Mouse (Mus musculus): ENCODE results near the gene Rapgef1. TPM values are rescaled to one million over a fixed set of nuclear protein-coding genes. Genes with fewer than 3 reads are reported as not detected.
A peak's percentile ranks its signal among the peaks of the same experiment; 100 is the strongest.

The Rapgef1 gene
- polyA plus RNA-seq, 1 experiment from 2014 or later = 23.5 TPM

DNA sequence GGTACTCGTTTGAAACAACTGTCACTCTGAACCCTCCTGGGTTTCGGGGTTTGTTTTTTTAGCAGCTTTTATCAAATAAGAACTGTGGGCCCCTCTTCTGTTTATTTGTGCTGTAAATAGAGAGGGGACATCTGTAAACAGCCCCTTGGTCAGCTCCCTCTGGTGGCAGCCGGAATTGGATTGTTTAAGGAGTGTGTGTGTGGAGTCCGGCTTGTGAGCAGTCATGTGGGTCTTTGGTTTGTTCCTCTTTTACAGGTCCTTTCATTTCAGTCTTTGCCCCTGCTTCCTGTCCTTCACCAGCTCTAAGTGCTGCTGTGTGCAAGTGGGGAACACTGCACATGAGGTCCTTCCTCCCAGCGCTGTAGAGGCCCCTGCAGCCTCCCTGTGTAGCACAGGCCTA lies 119.8 kb downstream of the Rapgef1 start:
- ATAC-seq (ENCODE audit: insufficient read depth, low FRiP score, low TSS enrichment) (no peak), DNase-seq (ENCODE audit: low spot score) (no peak)
- no peaks in the 10 kb centered on the region for H3K4me1 ChIP-seq (ENCODE audit: control insufficient read depth, insufficient read depth, low read length)
- H3K4me2 ChIP-seq (ENCODE audit: low read depth) = no peak overlapping the region
- no peak overlapping the region for H3K4me3 ChIP-seq (ENCODE audit: low read depth, low read length)
- no peaks in the 10 kb centered on the region for H3K9me3 ChIP-seq (ENCODE audit: control insufficient read depth, low read length)
- H3K36me3 ChIP-seq (ENCODE audit: control insufficient read depth, insufficient read depth, low read length) = peaks cover 7% of the 10 kb centered on the region
- 74% methylated on average over 5 of the region's 5 CpGs for WGBS
- H3K27me3 ChIP-seq (ENCODE audit: control insufficient read depth, insufficient read depth, low read length) = no peaks in the 10 kb centered on the region
- H3K9ac ChIP-seq (ENCODE audit: low read length) = no peak overlapping the region
- no peak overlapping the region for H3K27ac ChIP-seq (ENCODE audit: low read depth, low read length)

DNA sequence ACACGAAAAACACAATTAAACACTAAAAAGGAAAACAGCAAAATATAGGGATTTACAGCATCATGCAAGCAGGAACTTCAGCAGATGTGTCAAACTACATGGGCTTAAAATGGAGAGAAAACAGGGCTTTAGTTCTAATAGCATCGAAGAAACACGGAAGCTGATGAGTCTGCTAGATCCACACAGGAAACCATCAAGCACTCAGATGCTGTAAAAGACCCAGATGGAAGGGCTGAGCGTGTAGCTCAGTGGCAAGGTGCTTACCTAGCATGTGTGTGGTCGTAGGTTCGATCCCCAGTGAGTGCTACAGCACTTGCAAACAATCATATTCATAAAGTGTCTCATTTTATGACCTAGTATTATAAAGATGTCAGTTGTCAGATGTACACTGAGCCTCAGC lies 121.7 kb downstream of the Rapgef1 start:
- ATAC-seq (ENCODE audit: insufficient read depth, low FRiP score, low TSS enrichment) (no peak), DNase-seq (ENCODE audit: low spot score) (no peak)
- WGBS = 90% methylated on average over 6 of the region's 6 CpGs
- Histone ChIP-seq H3K27ac (ENCODE audit: low read depth, low read length) (no peak overlapping the region), H3K4me1 (ENCODE audit: control insufficient read depth, insufficient read depth, low read length) (no peaks in the 10 kb centered on the region), H3K4me3 (ENCODE audit: low read depth, low read length) (no peak overlapping the region), H3K36me3 (ENCODE audit: control insufficient read depth, insufficient read depth, low read length) (peaks cover 5% of the 10 kb centered on the region), H3K9me3 (ENCODE audit: control insufficient read depth, low read length) (no peaks in the 10 kb centered on the region), H3K9ac (ENCODE audit: low read length) (no peak overlapping the region), H3K4me2 (ENCODE audit: low read depth) (no peak overlapping the region), H3K27me3 (ENCODE audit: control insufficient read depth, insufficient read depth, low read length) (peaks cover 3% of the 10 kb centered on the region; the same call in 1 of the 2 replicates)

DNA sequence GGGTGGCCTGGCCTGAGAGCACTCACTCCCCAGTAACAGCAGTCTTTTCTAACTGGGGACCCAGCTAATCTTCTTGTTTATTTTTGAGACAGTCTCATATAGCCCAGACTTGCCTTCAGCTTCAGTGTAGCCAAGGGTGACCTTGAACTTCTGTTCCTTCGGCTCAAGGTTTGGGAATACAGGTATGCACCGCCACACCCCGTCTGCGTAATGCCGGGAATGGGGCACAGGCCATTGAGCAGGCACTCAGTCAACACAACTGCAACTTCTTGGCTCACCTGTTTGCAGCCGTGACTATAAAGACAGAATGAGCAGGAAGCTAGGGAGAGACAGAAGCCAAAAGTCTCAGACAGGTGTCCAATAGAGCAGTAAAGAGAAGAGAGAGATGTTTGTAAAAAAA lies 124.7 kb downstream of the Rapgef1 start:
- WGBS = 95% methylated on average over 6 of the region's 6 CpGs
- peaks cover 18% of the 10 kb centered on the region for H3K27me3 ChIP-seq (ENCODE audit: control insufficient read depth, insufficient read depth, low read length)
- no peaks in the 10 kb centered on the region for H3K9me3 ChIP-seq (ENCODE audit: control insufficient read depth, low read length)
- DNase-seq (ENCODE audit: low spot score) (no peak), ATAC-seq (ENCODE audit: insufficient read depth, low FRiP score, low TSS enrichment) (no peak)
- no peak overlapping the region for H3K4me2 ChIP-seq (ENCODE audit: low read depth)
- no peak overlapping the region for H3K9ac ChIP-seq (ENCODE audit: low read length)
- no peak overlapping the region for H3K4me3 ChIP-seq (ENCODE audit: low read depth, low read length)
- no peaks in the 10 kb centered on the region; the same call in none of the 2 replicates for H3K36me3 ChIP-seq (ENCODE audit: control insufficient read depth, insufficient read depth, low read length)
- no peak overlapping the region for H3K27ac ChIP-seq (ENCODE audit: low read depth, low read length)
- H3K4me1 ChIP-seq (ENCODE audit: control insufficient read depth, insufficient read depth, low read length) = peaks cover 4% of the 10 kb centered on the region; the same call in 1 of the 2 replicates

DNA sequence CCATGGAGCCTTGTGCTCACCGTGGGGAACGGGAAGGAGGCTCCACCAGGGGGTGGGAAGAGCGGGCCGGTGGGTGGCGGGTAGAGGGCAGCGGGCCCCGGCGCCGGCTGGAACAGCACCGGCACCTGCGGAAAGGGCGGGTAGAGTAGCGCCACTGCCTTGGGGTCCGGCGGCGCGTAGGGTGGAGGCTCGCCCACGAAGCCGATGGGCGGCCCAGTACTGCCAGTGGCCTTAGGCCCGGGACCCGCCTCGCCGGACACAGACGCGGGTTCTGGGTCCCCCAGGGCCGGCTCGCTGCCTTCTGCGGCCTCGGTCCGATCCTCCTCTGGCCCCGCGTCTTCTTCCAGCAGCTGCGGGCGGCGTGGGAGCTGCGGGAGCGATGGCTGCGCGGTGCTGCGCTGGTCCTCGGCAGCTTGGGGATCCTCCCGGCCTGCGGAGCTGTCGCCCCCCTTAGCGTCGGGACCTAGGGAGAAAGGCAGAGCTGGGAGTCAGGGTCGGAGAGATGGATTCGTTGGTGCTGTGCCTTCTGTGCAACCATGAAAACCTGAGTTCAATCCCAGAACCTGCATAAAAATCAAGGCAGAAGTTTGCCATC lies 127.8 kb downstream of the Rapgef1 start:
- Histone ChIP-seq H3K27ac (ENCODE audit: low read depth, low read length) (no peak overlapping the region), H3K4me1 (ENCODE audit: control insufficient read depth, insufficient read depth, low read length) (peaks cover 10% of the 10 kb centered on the region; the same call in 1 of the 2 replicates), H3K9ac (ENCODE audit: low read length) (peak overlapping the region; percentile 50), H3K9me3 (ENCODE audit: control insufficient read depth, low read length) (no peaks in the 10 kb centered on the region), H3K4me2 (ENCODE audit: low read depth) (peak overlapping the region; percentile 64), H3K27me3 (ENCODE audit: control insufficient read depth, insufficient read depth, low read length) (peaks cover 39% of the 10 kb centered on the region), H3K36me3 (ENCODE audit: control insufficient read depth, insufficient read depth, low read length) (no peaks in the 10 kb centered on the region), H3K4me3 (ENCODE audit: low read depth, low read length) (peak overlapping the region; percentile 35)
- 4% methylated on average over 45 of the region's 50 CpGs for WGBS
- DNase-seq (ENCODE audit: low spot score) (no peak), ATAC-seq (ENCODE audit: insufficient read depth, low FRiP score, low TSS enrichment) (no peak)

DNA sequence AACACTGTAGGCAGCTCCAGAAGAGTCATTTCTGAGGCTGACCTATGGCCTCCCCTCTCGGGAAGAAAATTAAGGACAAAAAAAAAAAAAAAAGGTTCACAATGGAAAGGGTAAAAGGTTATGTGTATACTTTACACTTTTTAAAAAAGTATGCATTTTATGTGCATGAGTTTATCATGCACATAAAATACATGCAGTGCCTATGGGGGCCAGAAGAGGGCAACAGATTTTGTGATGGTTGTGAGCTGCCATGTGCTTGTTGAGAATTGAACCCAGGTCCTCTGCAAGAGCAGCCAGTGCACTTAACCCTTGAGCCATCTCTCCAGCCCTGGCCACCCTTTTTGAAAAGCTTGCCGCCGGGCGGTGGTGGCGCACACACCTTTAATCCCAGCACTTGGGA lies 128.3 kb downstream of the Rapgef1 start:
- H3K36me3 ChIP-seq (ENCODE audit: control insufficient read depth, insufficient read depth, low read length) = no peaks in the 10 kb centered on the region
- H3K4me2 ChIP-seq (ENCODE audit: low read depth) = no peak overlapping the region; the same call in 1 of the 2 replicates
- DNase-seq (ENCODE audit: low spot score) (no peak), ATAC-seq (ENCODE audit: insufficient read depth, low FRiP score, low TSS enrichment) (no peak)
- peaks cover 10% of the 10 kb centered on the region; the same call in 1 of the 2 replicates for H3K4me1 ChIP-seq (ENCODE audit: control insufficient read depth, insufficient read depth, low read length)
- peaks cover 41% of the 10 kb centered on the region for H3K27me3 ChIP-seq (ENCODE audit: control insufficient read depth, insufficient read depth, low read length)
- WGBS = 64% methylated on average over 5 of the region's 5 CpGs
- no peak overlapping the region; the same call in 1 of the 2 replicates for H3K4me3 ChIP-seq (ENCODE audit: low read depth, low read length)
- H3K27ac ChIP-seq (ENCODE audit: low read depth, low read length) = no peak overlapping the region
- no peaks in the 10 kb centered on the region for H3K9me3 ChIP-seq (ENCODE audit: control insufficient read depth, low read length)
- no peak overlapping the region for H3K9ac ChIP-seq (ENCODE audit: low read length)

DNA sequence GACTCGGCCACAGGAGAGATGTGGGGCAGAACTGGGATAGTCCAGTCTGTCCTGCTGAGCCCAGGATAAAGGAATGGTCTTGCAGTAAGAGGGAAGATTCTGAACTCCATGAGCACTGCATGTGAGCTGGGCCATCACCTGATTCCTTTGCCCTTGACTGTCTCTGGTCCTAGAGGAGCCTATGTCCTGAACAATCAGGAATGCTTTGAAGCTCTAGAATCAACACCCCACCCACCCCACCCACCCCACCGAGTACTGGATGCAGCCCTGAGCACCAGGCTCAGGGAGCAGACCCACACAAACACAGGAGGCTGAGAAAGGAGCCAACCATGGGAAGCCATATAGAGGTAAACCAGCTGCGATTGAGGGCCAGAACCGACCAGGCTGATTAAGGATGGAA lies 129.0 kb downstream of the Rapgef1 start:
- H3K4me1 ChIP-seq (ENCODE audit: control insufficient read depth, insufficient read depth, low read length) = peaks cover 10% of the 10 kb centered on the region; the same call in 1 of the 2 replicates
- WGBS = 87% methylated on average over 4 of the region's 4 CpGs
- H3K27ac ChIP-seq (ENCODE audit: low read depth, low read length) = no peak overlapping the region
- no peak for ATAC-seq (ENCODE audit: insufficient read depth, low FRiP score, low TSS enrichment)
- no peaks in the 10 kb centered on the region for H3K36me3 ChIP-seq (ENCODE audit: control insufficient read depth, insufficient read depth, low read length)
- H3K27me3 ChIP-seq (ENCODE audit: control insufficient read depth, insufficient read depth, low read length) = peaks cover 41% of the 10 kb centered on the region
- no peak overlapping the region for H3K9ac ChIP-seq (ENCODE audit: low read length)
- H3K4me2 ChIP-seq (ENCODE audit: low read depth) = no peak overlapping the region
- no peak for DNase-seq (ENCODE audit: low spot score)
- H3K9me3 ChIP-seq (ENCODE audit: control insufficient read depth, low read length) = no peaks in the 10 kb centered on the region
- no peak overlapping the region for H3K4me3 ChIP-seq (ENCODE audit: low read depth, low read length)

DNA sequence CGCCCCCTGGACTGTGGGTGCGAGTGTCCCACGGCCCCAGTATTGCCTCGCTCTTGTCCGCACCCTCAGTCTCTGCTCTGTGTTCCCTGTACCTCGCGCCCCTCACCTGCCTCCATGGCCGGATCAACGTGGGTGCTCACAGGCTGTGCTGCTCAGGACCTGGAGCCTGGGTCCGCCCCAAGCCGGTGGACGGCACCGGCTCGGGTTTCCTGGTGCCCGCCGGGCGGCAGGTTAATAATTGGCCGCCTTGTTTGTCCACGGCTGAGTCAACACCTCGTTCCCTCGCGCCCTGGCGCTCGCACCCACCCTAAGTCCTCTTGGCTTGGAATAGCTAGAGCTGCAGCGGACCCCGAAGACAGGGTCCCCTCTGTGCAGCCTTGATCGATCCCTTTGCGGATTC lies 132.0 kb downstream of the Rapgef1 start, which contains the start of gene Gm13420:
TSS of gene Gm13420 (minus strand) at position 189 of the 400 bp plus-strand sequence.
- no peaks in the 10 kb centered on the region for H3K36me3 ChIP-seq (ENCODE audit: control insufficient read depth, insufficient read depth, low read length)
- H3K9me3 ChIP-seq (ENCODE audit: control insufficient read depth, low read length) = no peaks in the 10 kb centered on the region
- peak within 1 kb of the TSS; percentile 14 for H3K4me3 ChIP-seq (ENCODE audit: low read depth, low read length)
- ATAC-seq (ENCODE audit: insufficient read depth, low FRiP score, low TSS enrichment) (no peak), DNase-seq (ENCODE audit: low spot score) (no peak)
- peak within 1 kb of the TSS; percentile 10; the same call in 1 of the 2 replicates for H3K9ac ChIP-seq (ENCODE audit: low read length)
- WGBS = 3% methylated on average over 28 of the region's 28 CpGs
- peaks cover 36% of the 10 kb centered on the region for H3K27me3 ChIP-seq (ENCODE audit: control insufficient read depth, insufficient read depth, low read length)
- H3K27ac ChIP-seq (ENCODE audit: low read depth, low read length) = no peak within 1 kb of the TSS
- H3K4me1 ChIP-seq (ENCODE audit: control insufficient read depth, insufficient read depth, low read length) = peaks cover 10% of the 10 kb centered on the region; the same call in 1 of the 2 replicates
- peak within 1 kb of the TSS; percentile 9 for H3K4me2 ChIP-seq (ENCODE audit: low read depth)

DNA sequence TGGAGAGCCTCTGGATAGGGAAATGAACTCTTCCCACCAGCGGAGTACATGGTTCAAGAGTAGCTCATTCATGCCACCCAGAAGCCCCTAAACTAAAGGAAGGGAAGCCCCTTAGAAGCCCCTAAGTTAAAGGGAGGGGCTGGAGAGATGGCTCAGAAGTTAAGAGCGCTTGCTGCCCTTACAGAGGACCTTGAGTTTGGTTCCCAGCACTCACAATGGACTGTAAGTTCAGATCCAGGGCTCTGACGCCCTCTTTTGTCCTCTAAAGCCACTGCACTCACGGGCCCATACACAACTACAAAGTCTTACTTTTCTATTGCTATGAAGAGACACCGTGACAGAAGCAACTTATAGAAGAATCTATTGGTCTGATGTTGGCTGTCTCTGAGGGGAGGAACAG lies 132.9 kb downstream of the Rapgef1 start:
- H3K4me2 ChIP-seq (ENCODE audit: low read depth) = no peak overlapping the region
- 86% methylated on average over 5 of the region's 5 CpGs for WGBS
- H3K27me3 ChIP-seq (ENCODE audit: control insufficient read depth, insufficient read depth, low read length) = peaks cover 27% of the 10 kb centered on the region
- no peaks in the 10 kb centered on the region for H3K9me3 ChIP-seq (ENCODE audit: control insufficient read depth, low read length)
- H3K4me3 ChIP-seq (ENCODE audit: low read depth, low read length) = no peak overlapping the region
- no peak for ATAC-seq (ENCODE audit: insufficient read depth, low FRiP score, low TSS enrichment)
- H3K27ac ChIP-seq (ENCODE audit: low read depth, low read length) = no peak overlapping the region
- H3K9ac ChIP-seq (ENCODE audit: low read length) = no peak overlapping the region
- peaks cover 7% of the 10 kb centered on the region; the same call in 1 of the 2 replicates for H3K4me1 ChIP-seq (ENCODE audit: control insufficient read depth, insufficient read depth, low read length)
- no peak for DNase-seq (ENCODE audit: low spot score)
- H3K36me3 ChIP-seq (ENCODE audit: control insufficient read depth, insufficient read depth, low read length) = no peaks in the 10 kb centered on the region

DNA sequence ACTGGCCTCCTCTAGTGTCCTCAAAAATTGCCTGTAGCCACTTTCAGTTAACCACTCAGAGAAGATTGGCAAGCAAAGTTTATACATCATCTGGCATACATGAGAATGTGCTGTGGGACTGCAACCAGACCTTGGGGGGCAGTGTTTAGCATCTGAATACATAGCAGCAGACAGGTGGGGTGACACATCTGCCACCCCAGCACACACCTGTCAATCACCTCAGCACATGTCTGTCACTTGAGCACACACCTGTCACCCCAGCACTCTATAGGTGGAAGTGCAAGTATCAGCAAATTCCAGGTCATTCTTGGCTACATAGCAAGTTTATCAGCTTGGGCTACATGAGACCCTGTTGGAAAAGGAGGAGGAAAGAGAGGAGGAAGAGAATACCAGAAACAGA lies 136.2 kb downstream of the Rapgef1 start:
- no peak for ATAC-seq (ENCODE audit: insufficient read depth, low FRiP score, low TSS enrichment)
- H3K9ac ChIP-seq (ENCODE audit: low read length) = no peak overlapping the region
- peaks cover 19% of the 10 kb centered on the region for H3K27me3 ChIP-seq (ENCODE audit: control insufficient read depth, insufficient read depth, low read length)
- no peak overlapping the region for H3K4me2 ChIP-seq (ENCODE audit: low read depth)
- no peak overlapping the region for H3K27ac ChIP-seq (ENCODE audit: low read depth, low read length)
- no peaks in the 10 kb centered on the region for H3K9me3 ChIP-seq (ENCODE audit: control insufficient read depth, low read length)
- DNase-seq (ENCODE audit: low spot score) = no peak
- H3K36me3 ChIP-seq (ENCODE audit: control insufficient read depth, insufficient read depth, low read length) = no peaks in the 10 kb centered on the region
- H3K4me3 ChIP-seq (ENCODE audit: low read depth, low read length) = no peak overlapping the region
- 0 out of 2 replicates have a peak, but pooled peaks cover 5% of the 10 kb centered on the region for H3K4me1 ChIP-seq (ENCODE audit: control insufficient read depth, insufficient read depth, low read length)
